Mouse (Mus musculus) small intestine, adult 2 months (tissue): ENCODE results near the gene Slc35d1. TPM values are rescaled to one million over a fixed set of nuclear protein-coding genes. Genes with fewer than 3 reads are reported as not detected.

Source experiments
- H3K27ac ChIP-seq: fragments of 200-500 bp; 2 replicates; pipeline ENCODE4 v1.5.1; 2012; ENCODE audit warnings: low read depth, low read length, control low read depth, inconsistent platforms; ENCODE audit not compliant: insufficient read depth
- H3K27me3 ChIP-seq: fragments of 200-500 bp; 2 replicates; pipeline ENCODE4 v1.6.1; 2012; ENCODE audit warnings: mild to moderate bottlenecking, moderate library complexity, low read length, inconsistent platforms; ENCODE audit not compliant: control insufficient read depth, insufficient read depth
- H3K36me3 ChIP-seq: fragments of 200-500 bp; 2 replicates; pipeline ENCODE4 v1.6.1; 2012; ENCODE audit warnings: mild to moderate bottlenecking, low read length, control low read depth, inconsistent platforms; ENCODE audit not compliant: control insufficient read depth, insufficient read depth
- H3K4me1 ChIP-seq: fragments of 200-500 bp; 2 replicates; pipeline ENCODE4 v1.6.1; 2012; ENCODE audit warnings: low read length, inconsistent platforms, mixed read lengths; ENCODE audit not compliant: control insufficient read depth, insufficient read depth, insufficient read length
- H3K4me3 ChIP-seq: fragments of 200-500 bp; 2 replicates; pipeline ENCODE4 v1.5.1; 2012; ENCODE audit warnings: low read depth, mild to moderate bottlenecking, control low read depth, inconsistent platforms, low read length, moderate library complexity
- CTCF ChIP-seq: fragments of 200-500 bp; IDR thresholded peaks from 2 replicates; pipeline ENCODE4 v1.5.1; 2012; ENCODE audit warnings: low read depth, mild to moderate bottlenecking, control low read depth, inconsistent platforms, low read length, moderate library complexity, mixed read lengths; ENCODE audit not compliant: insufficient replicate concordance, insufficient read length; ENCODE audit errors: extremely low read depth
- POLR2A ChIP-seq: fragments of 200-500 bp; IDR thresholded peaks from 2 replicates; pipeline ENCODE4 v1.6.1; 2012; ENCODE audit warnings: low read depth, mild to moderate bottlenecking, control low read depth, inconsistent platforms, low read length, moderate library complexity
- WGBS: fragments of 180-500 bp; shearing (Covaris S2); methylation state at CpG from one replicate; pipeline ENCODE4 v1.1.7; 2018; 5-methylcytosine and 5-hydroxymethylcytosine counted together
- polyA plus RNA-seq: library from polyadenylated mRNA; depleted of rRNA; stranded (reverse); fragments of >200 nt; gene quantifications from 2 replicates; pipeline ENCODE4 v1.2.3, GENCODE M21; 2012

Slc35d1 gene
- polyA plus RNA-seq, 1 experiment: 10.2 TPM

DNA sequence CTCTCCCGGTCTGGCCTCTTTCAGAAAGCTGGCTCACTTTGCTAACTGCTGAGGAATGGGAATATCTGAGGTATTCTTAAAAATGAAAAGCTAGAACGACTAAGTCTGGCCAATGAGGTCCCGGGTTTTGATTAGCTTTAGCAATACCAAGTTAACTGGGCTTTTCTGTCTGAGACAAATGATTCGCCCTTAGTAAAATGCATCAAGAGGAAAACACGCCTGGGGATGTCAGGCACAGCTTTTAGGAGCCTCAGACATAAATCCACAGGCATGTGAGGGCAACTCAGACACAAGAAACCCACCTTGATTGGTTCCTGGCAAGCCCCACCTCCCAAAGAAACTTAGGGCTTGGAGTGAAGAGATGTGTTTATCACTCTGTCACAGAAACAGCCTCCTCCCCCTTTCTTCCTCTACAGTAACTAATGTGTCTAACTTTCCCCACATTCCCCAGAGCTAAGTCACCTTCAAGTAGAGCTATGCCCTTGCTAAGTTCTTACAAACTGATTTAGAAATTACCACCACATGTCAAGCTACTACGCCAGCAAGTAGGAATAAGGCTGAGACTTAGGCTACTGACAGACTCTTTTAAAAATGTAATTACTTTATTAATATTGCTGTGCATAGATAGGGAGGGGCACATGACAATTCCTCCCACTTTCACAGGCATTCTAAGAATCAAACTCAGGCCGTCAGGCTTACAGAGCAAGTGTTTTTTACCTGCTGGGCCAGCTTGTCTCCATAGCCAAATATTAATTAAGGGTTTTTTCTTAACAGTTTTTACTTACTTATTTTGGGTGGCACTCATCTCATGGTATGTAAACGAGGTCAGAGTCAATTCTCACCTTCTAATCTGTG, 26.0 kb downstream of the Slc35d1 start:
- no peaks in the 10 kb centered on the region for H3K4me1 ChIP-seq
- no peak overlapping the region for H3K27ac ChIP-seq
- peaks cover 35% of the 10 kb centered on the region for H3K36me3 ChIP-seq
- TF ChIP-seq POLR2A (no peak), CTCF (no peak)
- H3K4me3 ChIP-seq: no peak overlapping the region
- H3K27me3 ChIP-seq: no peaks in the 10 kb centered on the region
- WGBS: 88% methylated on average over 8 of the region's 8 CpGs

DNA sequence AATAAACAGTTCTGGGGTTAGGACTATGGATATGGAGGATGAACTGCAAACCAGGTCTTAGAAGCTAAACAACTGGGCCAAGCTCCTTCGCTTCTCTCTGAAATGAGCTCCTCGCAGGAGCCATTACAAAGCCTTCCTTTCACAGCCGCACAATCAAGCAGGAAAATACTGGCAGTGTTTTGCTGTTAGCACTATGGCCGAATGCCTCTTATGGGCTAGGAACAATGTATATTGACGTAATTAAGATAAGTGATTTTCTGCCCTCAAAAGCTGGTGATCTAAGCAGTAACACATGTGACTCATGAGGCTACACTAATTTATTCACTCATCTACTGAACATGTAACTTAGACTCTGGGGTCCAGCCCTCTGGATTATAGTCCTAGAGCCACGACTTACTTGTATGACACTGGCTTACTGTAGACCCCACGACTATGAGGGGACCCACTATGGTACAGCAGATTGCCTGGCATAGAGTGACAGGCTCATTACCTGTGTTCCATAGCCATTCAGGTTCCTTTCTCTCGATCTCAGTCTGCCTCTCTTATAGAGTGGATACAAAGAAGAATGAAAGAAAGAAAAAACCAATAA, 34.6 kb downstream of the Slc35d1 start:
- H3K4me3 ChIP-seq: no peak overlapping the region
- peaks cover 23% of the 10 kb centered on the region for H3K36me3 ChIP-seq
- no peak for TF ChIP-seq POLR2A
- H3K4me1 ChIP-seq: peaks cover 2% of the 10 kb centered on the region
- H3K27me3 ChIP-seq: no peaks in the 10 kb centered on the region
- H3K27ac ChIP-seq: 0 out of 2 replicates have a peak overlapping the region, but pooled peaks have one; percentile 28
- WGBS: 47% methylated on average over 8 of the region's 8 CpGs

DNA sequence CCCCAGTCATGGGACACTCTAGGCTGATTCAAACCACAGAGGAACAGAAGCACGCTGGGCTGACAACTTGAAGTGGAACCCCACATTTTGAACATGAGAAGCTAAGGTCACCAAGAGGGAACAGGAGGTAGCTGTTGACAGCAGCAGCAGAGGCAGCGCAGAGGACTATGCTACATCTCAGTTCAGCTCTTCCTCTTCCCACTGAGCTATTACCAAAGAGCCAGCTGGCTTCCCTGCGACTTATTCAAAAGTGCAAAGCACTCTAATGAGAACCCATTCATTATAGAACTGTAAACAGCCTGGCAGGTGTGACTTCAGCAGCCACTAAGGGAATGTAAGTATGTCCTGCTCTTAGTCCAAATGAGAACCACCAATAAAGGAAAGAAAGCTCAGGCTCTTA, 35.4 kb downstream of the Slc35d1 start:
- TF ChIP-seq POLR2A (no peak), CTCF (no peak)
- Histone ChIP-seq H3K36me3 (peaks cover 20% of the 10 kb centered on the region), H3K27ac (peak overlapping the region; percentile 49; the same call in 1 of the 2 replicates), H3K4me1 (peaks cover 2% of the 10 kb centered on the region), H3K4me3 (no peak overlapping the region), H3K27me3 (no peaks in the 10 kb centered on the region)
- WGBS: 54% methylated on average over 3 of the region's 3 CpGs

DNA sequence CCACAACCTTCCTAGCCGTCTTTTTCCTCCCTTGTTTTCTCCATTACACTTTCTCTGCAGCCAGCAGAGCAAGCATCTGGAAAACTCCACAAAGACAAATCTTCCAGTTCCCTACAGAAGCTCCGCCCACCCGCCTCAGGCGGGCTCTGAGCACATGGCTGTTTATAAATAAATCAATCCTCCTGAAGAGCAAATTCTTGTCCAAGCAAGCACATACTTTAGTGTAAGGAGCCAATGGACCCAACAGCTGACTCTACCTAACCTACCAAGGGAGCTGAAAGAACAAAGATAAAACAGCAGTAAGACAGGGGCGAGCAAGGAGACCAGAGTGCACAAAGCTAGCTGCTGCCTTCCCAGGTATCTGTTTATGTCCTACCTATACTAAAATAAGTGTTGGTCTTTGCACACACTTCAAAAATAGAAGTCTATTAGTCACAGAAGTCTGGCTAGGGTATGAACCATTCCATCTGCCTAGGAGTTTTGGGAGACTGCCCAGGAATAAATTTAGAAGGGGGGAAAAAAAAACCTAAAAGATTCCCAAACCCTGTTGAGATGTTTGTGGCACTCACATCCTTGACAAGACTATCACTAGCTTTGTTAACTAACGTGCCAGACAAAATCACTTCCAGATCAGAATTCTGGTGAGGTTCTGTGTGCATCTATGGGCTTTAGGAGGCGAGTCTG, 36.2 kb downstream of the Slc35d1 start:
- Histone ChIP-seq H3K27me3 (no peaks in the 10 kb centered on the region), H3K36me3 (peaks cover 25% of the 10 kb centered on the region), H3K4me1 (peaks cover 2% of the 10 kb centered on the region), H3K27ac (peak overlapping the region; percentile 66), H3K4me3 (no peak overlapping the region)
- WGBS: 70% methylated on average over 7 of the region's 7 CpGs
- no peak for TF ChIP-seq POLR2A
- TF ChIP-seq CTCF: no peak

DNA sequence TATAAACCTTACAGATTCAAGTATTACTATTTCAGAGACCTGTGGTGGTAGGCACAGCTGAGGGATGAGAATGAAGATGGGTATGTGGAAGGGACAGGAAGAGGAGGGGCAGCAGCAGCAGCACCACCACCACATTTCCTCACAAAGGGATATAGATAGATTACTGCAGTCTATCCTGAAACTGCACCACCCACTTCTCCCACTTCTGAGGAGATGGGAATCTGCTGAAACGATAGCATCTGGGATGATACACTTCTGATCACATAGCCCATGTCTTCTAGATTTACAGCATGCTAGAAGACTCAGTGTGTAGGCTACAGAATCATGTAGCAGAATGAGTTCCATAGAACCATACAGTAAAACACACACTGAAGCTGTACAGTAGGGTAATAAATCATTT, 37.3 kb downstream of the Slc35d1 start:
- Histone ChIP-seq H3K36me3 (peaks cover 24% of the 10 kb centered on the region), H3K27ac (no peak overlapping the region)

DNA sequence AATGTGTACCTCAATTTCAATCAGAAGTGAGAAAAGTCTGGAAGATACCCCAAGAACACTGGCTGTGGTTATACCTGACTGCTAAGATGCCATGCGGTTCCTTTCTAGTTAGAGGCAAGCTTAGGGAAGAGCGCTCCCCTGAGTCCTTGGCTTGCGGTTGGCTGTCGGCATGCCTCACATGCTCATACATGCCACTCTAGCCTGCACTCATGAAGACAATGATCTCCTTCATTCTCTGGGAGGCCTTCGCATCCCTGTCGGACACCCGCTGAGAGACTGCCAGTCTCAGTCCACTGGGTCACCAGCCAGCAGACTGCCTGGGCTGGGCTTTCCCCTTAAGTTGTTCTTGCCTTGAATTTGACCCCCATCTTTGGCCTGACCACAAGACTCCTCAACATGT, 41.0 kb downstream of the Slc35d1 start:
- H3K27me3 ChIP-seq: no peaks in the 10 kb centered on the region
- peaks cover 31% of the 10 kb centered on the region for H3K36me3 ChIP-seq
- no peak overlapping the region for H3K27ac ChIP-seq
- H3K4me3 ChIP-seq: no peak overlapping the region
- TF ChIP-seq CTCF (no peak), POLR2A (no peak)
- 96% methylated on average over 7 of the region's 7 CpGs for WGBS
- H3K4me1 ChIP-seq: no peaks in the 10 kb centered on the region; the same call in 1 of the 2 replicates

More for the DNA sequence above, 37.3 kb downstream of the Slc35d1 start:
- TF ChIP-seq CTCF (no peak), POLR2A (no peak)
- Histone ChIP-seq H3K4me1 (peaks cover 2% of the 10 kb centered on the region), H3K27me3 (no peaks in the 10 kb centered on the region), H3K4me3 (no peak overlapping the region)
- 84% methylated on average over 1 of the region's 1 CpGs for WGBS

DNA sequence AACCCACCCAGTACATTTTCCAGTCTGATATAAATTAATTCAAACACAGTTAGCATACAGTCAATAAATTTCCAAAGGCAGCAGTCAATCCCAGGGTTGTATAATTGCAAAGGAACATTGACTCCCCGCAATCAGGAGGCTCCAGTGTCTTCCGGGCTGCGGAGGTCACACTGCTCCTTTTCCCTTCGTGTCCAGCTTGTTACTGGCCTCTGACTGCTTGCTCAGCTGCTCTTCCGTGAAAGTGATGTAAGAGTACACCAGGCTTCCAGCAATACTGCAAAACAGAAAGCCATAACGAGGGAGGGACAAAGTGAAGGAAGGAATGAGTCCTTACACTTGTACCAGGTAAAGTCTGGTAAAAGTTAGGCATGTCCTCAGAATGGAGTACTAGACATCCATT, 41.5 kb downstream of the Slc35d1 start:
- WGBS: 72% methylated on average over 6 of the region's 6 CpGs
- Histone ChIP-seq H3K27ac (no peak overlapping the region), H3K4me1 (no peaks in the 10 kb centered on the region; the same call in 1 of the 2 replicates), H3K27me3 (no peaks in the 10 kb centered on the region), H3K36me3 (peaks cover 30% of the 10 kb centered on the region), H3K4me3 (no peak overlapping the region)
- TF ChIP-seq CTCF: no peak
- no peak for TF ChIP-seq POLR2A
